Mouse (Mus musculus) erythroblast, embryonic 14.5 days (primary cell): ENCODE measurements around the gene Gigyf2.

Source experiments
- GATA1 ChIP-seq: IDR thresholded peaks from 2 replicates; pipeline ENCODE4 v1.6.1; 2012; ENCODE audit warnings: low read length, inconsistent platforms, mixed read lengths
- TAL1 ChIP-seq: IDR thresholded peaks from 3 replicates; pipeline ENCODE4 v1.6.1; 2012; ENCODE audit warnings: low read length, inconsistent platforms, mixed read lengths

DNA sequence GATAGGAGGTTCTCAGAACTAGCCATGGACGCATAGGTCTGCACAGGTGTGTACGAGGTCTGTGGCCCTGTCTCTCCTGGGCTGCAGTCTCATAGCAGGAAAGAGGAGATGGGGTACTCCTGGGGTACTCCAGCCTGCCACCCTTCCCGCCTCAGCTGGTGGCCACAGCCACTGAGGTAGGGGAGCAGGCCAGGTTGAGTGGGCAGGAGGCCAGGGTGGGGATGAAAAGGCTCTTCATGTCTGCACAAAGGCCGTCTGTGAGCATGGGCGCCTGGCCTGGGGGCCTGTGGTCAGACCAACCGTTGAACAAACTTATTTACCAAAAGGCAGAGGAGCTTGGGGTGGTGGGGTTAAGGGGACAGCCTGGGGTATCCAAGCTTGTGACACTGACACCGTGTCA is 145.1 kb downstream of the Gigyf2 start:
- no peak for TF ChIP-seq TAL1
- TF ChIP-seq GATA1: no peak
